Mouse (Mus musculus) cortical plate, adult 2 months (tissue): ENCODE results near the gene Fam214a. TPM values are rescaled to one million over a fixed set of nuclear protein-coding genes. Genes with fewer than 3 reads are reported as not detected.
A peak's percentile ranks its signal among the peaks of the same experiment; 100 is the strongest.

Source experiments
- H3K27ac ChIP-seq: fragments of 200-500 bp; 2 replicates; pipeline ENCODE4 v1.5.1; 2012; ENCODE audit warnings: low read length, control low read depth, inconsistent platforms; ENCODE audit not compliant: insufficient read depth
- H3K4me1 ChIP-seq: fragments of 200-500 bp; 2 replicates; pipeline ENCODE4 v1.6.1; 2011; ENCODE audit warnings: low read length; ENCODE audit not compliant: control insufficient read depth, insufficient read depth
- H3K4me3 ChIP-seq: fragments of 200-500 bp; 2 replicates; pipeline ENCODE4 v1.5.1; 2011; ENCODE audit warnings: mild to moderate bottlenecking, low read length, control low read depth; ENCODE audit not compliant: insufficient read depth
- CTCF ChIP-seq: fragments of 200-500 bp; IDR thresholded peaks from 2 replicates; pipeline ENCODE4 v1.5.1; 2011; ENCODE audit warnings: mild to moderate bottlenecking, control low read depth, low read length; ENCODE audit not compliant: insufficient read depth; ENCODE audit errors: extremely low read depth
- POLR2A ChIP-seq: fragments of 200-500 bp; IDR thresholded peaks from 2 replicates; pipeline ENCODE4 v1.6.1; 2011; ENCODE audit warnings: mild to moderate bottlenecking, low read length, control low read depth; ENCODE audit not compliant: insufficient read depth; ENCODE audit errors: extremely low read depth
- polyA plus RNA-seq: library from polyadenylated mRNA; depleted of rRNA; stranded (reverse); fragments of >200 nt; gene quantifications from 2 replicates; pipeline ENCODE4 v1.2.3, GENCODE M21; 2012

The Fam214a gene
- polyA plus RNA-seq, 1 experiment, result 27.7 TPM

- peaks cover 4% of the 10 kb centered on the region; the same call in 1 of the 2 replicates for H3K4me1 ChIP-seq
- TF ChIP-seq CTCF, result no peak
- TF ChIP-seq POLR2A, result no peak
- no peak overlapping the region for H3K27ac ChIP-seq
- no peak overlapping the region for H3K4me3 ChIP-seq
Measured at GRCm38 (mm10) chr9:74964866-74965384, 12.2 kb downstream of the Fam214a start.

GRCm38 (mm10) chr9:74966200-74966599, 13.5 kb downstream of the Fam214a start:
- no peak overlapping the region for H3K4me3 ChIP-seq
- no peak for TF ChIP-seq CTCF
- TF ChIP-seq POLR2A, result no peak
- no peak overlapping the region for H3K27ac ChIP-seq
- H3K4me1 ChIP-seq, result peaks cover 4% of the 10 kb centered on the region; the same call in 1 of the 2 replicates

- TF ChIP-seq POLR2A, result no peak
- TF ChIP-seq CTCF, result no peak
- Histone ChIP-seq H3K27ac (no peak overlapping the region), H3K4me1 (peaks cover 4% of the 10 kb centered on the region; the same call in 1 of the 2 replicates), H3K4me3 (no peak overlapping the region)
Measured at GRCm38 (mm10) chr9:74968647-74969428, 16.2 kb downstream of the Fam214a start.

GRCm38 (mm10) chr9:74970591-74970990, 17.9 kb downstream of the Fam214a start:
- TF ChIP-seq CTCF (no peak), POLR2A (no peak)

GRCm38 (mm10) chr9:74971191-74971976, 18.7 kb downstream of the Fam214a start:
- Histone ChIP-seq H3K4me1 (peaks cover 10% of the 10 kb centered on the region), H3K27ac (no peak overlapping the region), H3K4me3 (no peak overlapping the region)
- TF ChIP-seq POLR2A (no peak), CTCF (no peak)

More at GRCm38 (mm10) chr9:74970591-74970990, 17.9 kb downstream of the Fam214a start:
- H3K27ac ChIP-seq, result no peak overlapping the region
- peaks cover 10% of the 10 kb centered on the region for H3K4me1 ChIP-seq
- H3K4me3 ChIP-seq, result no peak overlapping the region

GRCm38 (mm10) chr9:74972736-74973135, 20.1 kb downstream of the Fam214a start:
- H3K27ac ChIP-seq, result no peak overlapping the region
- no peak overlapping the region for H3K4me3 ChIP-seq
- TF ChIP-seq CTCF, result no peak
- TF ChIP-seq POLR2A, result no peak
- H3K4me1 ChIP-seq, result peaks cover 10% of the 10 kb centered on the region

- no peak overlapping the region for H3K27ac ChIP-seq
- H3K4me3 ChIP-seq, result no peak overlapping the region
- no peak for TF ChIP-seq CTCF
- TF ChIP-seq POLR2A, result no peak
- H3K4me1 ChIP-seq, result peaks cover 10% of the 10 kb centered on the region
Measured at GRCm38 (mm10) chr9:74973154-74973553, 20.5 kb downstream of the Fam214a start.

GRCm38 (mm10) chr9:74974758-74975157, 22.1 kb downstream of the Fam214a start:
- TF ChIP-seq CTCF (no peak), POLR2A (no peak)
- no peak overlapping the region for H3K4me3 ChIP-seq
- H3K4me1 ChIP-seq, result peaks cover 9% of the 10 kb centered on the region
- peak overlapping the region; percentile 55 for H3K27ac ChIP-seq

- TF ChIP-seq CTCF (no peak), POLR2A (no peak)
- Histone ChIP-seq H3K27ac (peak overlapping the region; percentile 55), H3K4me3 (peak overlapping the region; percentile 55), H3K4me1 (peaks cover 10% of the 10 kb centered on the region)
Measured at GRCm38 (mm10) chr9:74975416-74975815, 22.7 kb downstream of the Fam214a start.
